Comparison of ENCODE assay signal across 12 mouse cellular contexts in the genomic region with DNA sequence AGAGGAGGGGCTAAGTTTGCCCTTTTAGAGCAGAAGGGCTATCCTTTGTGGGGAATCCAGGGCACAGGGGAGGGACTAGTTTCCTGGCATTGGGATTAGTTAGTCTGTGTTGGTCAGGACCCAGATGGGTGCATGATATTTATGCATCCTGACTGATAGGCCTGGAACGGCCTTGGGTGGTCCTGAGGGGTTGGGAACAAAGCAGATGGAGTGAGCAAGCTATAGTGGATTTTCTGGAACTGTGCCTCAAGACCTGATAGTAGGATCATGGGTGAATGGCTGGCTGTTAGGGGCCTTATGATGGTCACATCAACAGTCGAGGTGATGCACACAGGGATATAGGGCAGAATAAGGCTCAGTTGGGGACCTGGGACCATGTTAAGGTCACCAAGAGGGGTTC. TPM values are rescaled to one million over a fixed set of nuclear protein-coding genes. Genes with fewer than 3 reads are reported as not detected.
DNase-seq lines count a peak whose midpoint lies in the region; ATAC-seq and TF ChIP-seq lines count a peak whose summit lies in the region.
"Had no signal": no experiment of that assay in that cellular context is flagged by ENCODE, and none has a peak within 500 bp of the region (broad histone marks: within the 10 kb centered on the region; RNA-seq: fewer than 3 reads in every experiment).

No protein-coding gene starts in this region.

- DNase-seq in cerebellum, adult 11 months, result peak; percentile 26
- DNase-seq in midbrain, embryonic 11.5 days (ENCODE audit: low spot score, missing footprints), result peak; percentile 8
- peak; percentile 38 to 39 for DNase-seq in cerebellum, adult 2 months
- DNase-seq in left cerebral cortex, adult 8-10 months (ENCODE audit: low spot score in 2 of 2), result peak; percentile 1 to 6
- DNase-seq in ovary, postnatal 36 days (ENCODE audit: low spot score), result no peak
- DNase-seq: embryo, embryonic 11 days; kidney, postnatal 4 days had no signal

- no peak overlapping the region for H3K4me3 ChIP-seq in midbrain, embryonic 11.5 days (ENCODE audit: low read depth, low read length)
- H3K4me3 ChIP-seq in midbrain, embryonic 15.5 days, result no peak overlapping the region
- no peak overlapping the region for H3K4me3 ChIP-seq in cerebellum, adult 2 months (replicated peaks; ENCODE audit: insufficient read depth, low read depth, low read length)
- H3K4me3 ChIP-seq in intestine, embryonic 16.5 days (ENCODE audit: low read length), result no peak overlapping the region
- H3K4me3 ChIP-seq: intestine, embryonic 15.5 days had no signal

- no peaks in the 10 kb centered on the region for H3K9me3 ChIP-seq in midbrain, embryonic 11.5 days (ENCODE audit: control insufficient read depth, low read length)
- H3K9me3 ChIP-seq in midbrain, embryonic 15.5 days, result no peaks in the 10 kb centered on the region
- no peaks in the 10 kb centered on the region for H3K9me3 ChIP-seq in intestine, embryonic 16.5 days (ENCODE audit: control insufficient read depth, low read length)
- H3K9me3 ChIP-seq: intestine, embryonic 15.5 days had no signal

- H3K36me3 ChIP-seq in midbrain, embryonic 11.5 days (ENCODE audit: control insufficient read depth, insufficient read depth, low read length), result no peaks in the 10 kb centered on the region
- H3K36me3 ChIP-seq in midbrain, embryonic 15.5 days (replicated peaks), result no peaks in the 10 kb centered on the region
- H3K36me3 ChIP-seq in intestine, embryonic 16.5 days (ENCODE audit: control insufficient read depth, insufficient read depth, low read length), result no peaks in the 10 kb centered on the region
- H3K36me3 ChIP-seq: intestine, embryonic 15.5 days had no signal

- no peak for ATAC-seq in cerebellum, adult (ENCODE audit: insufficient number of reproducible peaks, low FRiP score, low TSS enrichment)
- no peak for ATAC-seq in midbrain, embryonic 11.5 days (ENCODE audit: low FRiP score)
- no peak for ATAC-seq in midbrain, embryonic 15.5 days (replicated peaks)
- no peak for ATAC-seq in intestine, embryonic 16.5 days
- ATAC-seq: intestine, embryonic 15.5 days had no signal

- TF ChIP-seq CTCF in cerebellum, adult 2 months (IDR thresholded peaks at IDR 0.05; ENCODE audit: borderline replicate concordance, insufficient read depth, low read depth, low read length), result no peak

- H3K4me2 ChIP-seq in midbrain, embryonic 11.5 days, result no peak overlapping the region
- H3K4me2 ChIP-seq in midbrain, embryonic 15.5 days, result no peak overlapping the region
- H3K4me2 ChIP-seq in intestine, embryonic 16.5 days (ENCODE audit: low read depth, low read length), result no peak overlapping the region
- H3K4me2 ChIP-seq: intestine, embryonic 15.5 days had no signal

- no peak for TF ChIP-seq POLR2A in cerebellum, adult 2 months (IDR thresholded peaks at IDR 0.05; ENCODE audit: borderline replicate concordance, insufficient read depth, low read length)

- WGBS in midbrain, embryonic 11.5 days, result 67% methylated on average over 2 of the region's 2 CpGs
- 56% methylated on average over 2 of the region's 2 CpGs for WGBS in midbrain, embryonic 15.5 days
- WGBS in cerebellum, adult 2 months, result 6% methylated on average over 2 of the region's 2 CpGs
- WGBS in intestine, embryonic 16.5 days, result 82% methylated on average over 2 of the region's 2 CpGs

- no peak overlapping the region for H3K27ac ChIP-seq in midbrain, embryonic 11.5 days (ENCODE audit: low read depth, low read length)
- H3K27ac ChIP-seq in midbrain, embryonic 15.5 days, result no peak overlapping the region
- H3K27ac ChIP-seq in cerebellum, adult 2 months (ENCODE audit: insufficient read depth, low read length), result peak overlapping the region; percentile 61
- no peak overlapping the region for H3K27ac ChIP-seq in intestine, embryonic 16.5 days (ENCODE audit: low read length)
- H3K27ac ChIP-seq: intestine, embryonic 15.5 days; macrophage had no signal

- no peak overlapping the region for H3K9ac ChIP-seq in midbrain, embryonic 11.5 days (ENCODE audit: low read length)
- no peak overlapping the region for H3K9ac ChIP-seq in midbrain, embryonic 15.5 days
- H3K9ac ChIP-seq in intestine, embryonic 16.5 days (ENCODE audit: low read depth, low read length), result no peak overlapping the region
- H3K9ac ChIP-seq: intestine, embryonic 15.5 days had no signal

- no peaks in the 10 kb centered on the region for H3K27me3 ChIP-seq in midbrain, embryonic 11.5 days (ENCODE audit: control insufficient read depth, insufficient read depth, low read length)
- H3K27me3 ChIP-seq in midbrain, embryonic 15.5 days (replicated peaks), result no peaks in the 10 kb centered on the region
- no peaks in the 10 kb centered on the region for H3K27me3 ChIP-seq in cerebellum, adult 2 months (ENCODE audit: control insufficient read depth, insufficient read depth, low read length)
- no peaks in the 10 kb centered on the region for H3K27me3 ChIP-seq in intestine, embryonic 16.5 days (replicated peaks; ENCODE audit: control insufficient read depth, insufficient read depth, low read length)

- H3K4me1 ChIP-seq in midbrain, embryonic 11.5 days (ENCODE audit: control insufficient read depth, insufficient read depth, low read length), result 0 out of 2 replicates have a peak, but pooled peaks cover 2% of the 10 kb centered on the region
- peaks cover 59% of the 10 kb centered on the region for H3K4me1 ChIP-seq in midbrain, embryonic 15.5 days
- peaks cover 71% of the 10 kb centered on the region for H3K4me1 ChIP-seq in cerebellum, adult 2 months (ENCODE audit: control insufficient read depth, insufficient read depth, low read length)
- H3K4me1 ChIP-seq in intestine, embryonic 16.5 days (ENCODE audit: control insufficient read depth, insufficient read depth, low read length), result no peaks in the 10 kb centered on the region
- H3K4me1 ChIP-seq: intestine, embryonic 15.5 days had no signal

RNA-seq across cellular contexts. Expression of a gene that starts 8.4 kb away (rescaled TPM):
- polyA plus RNA-seq in midbrain, embryonic 11.5 days (2014; fragmentation: Nextera tagmentation; extraction: Ambion mirVana), result 68.3 and 82.4 TPM in 2 replicates
- 199 and 201 TPM in 2 replicates for polyA plus RNA-seq in midbrain, embryonic 15.5 days (2015; fragmentation: Nextera tagmentation; extraction: Ambion mirVana)
- 167 and 182 TPM in 2 replicates for polyA plus RNA-seq in cerebellum, adult 2 months (2012; rRNA removed)
- total RNA-seq in left cerebral cortex, adult 8-10 months (2022), result 100 to 1,000 TPM; 215 to 224 (median 220) TPM
- polyA plus RNA-seq in intestine, embryonic 16.5 days (2015; fragmentation: Nextera tagmentation; extraction: Ambion mirVana), result 4.4 and 5.0 TPM in 2 replicates
- polyA plus RNA-seq: macrophage had no signal

Comparison
In these comparisons a context has a peak if more than half of its experiments do, and no peak if none do; other contexts are left out.
1. RNA of a gene that starts 8.4 kb away (polyA plus RNA-seq): 199 to 201 TPM in midbrain, embryonic 15.5 days, 167 to 182 TPM in cerebellum, adult 2 months and 68.3 to 82.4 TPM in midbrain, embryonic 11.5 days; 4.4 to 5.0 TPM in intestine, embryonic 16.5 days; every median in the first group is over 10 times any median in the second.